Mouse (Mus musculus) naive thymus-derived CD4-positive, alpha-beta T cell, adult 2 months (primary cell): ENCODE results near the gene Lifr.

ENCODE experiments used
- DNase-seq: peaks from one replicate; pipeline ENCODE4 v3.0.0-alpha.2; 2011; ENCODE audit warnings: low read depth

The Lifr gene

DNA sequence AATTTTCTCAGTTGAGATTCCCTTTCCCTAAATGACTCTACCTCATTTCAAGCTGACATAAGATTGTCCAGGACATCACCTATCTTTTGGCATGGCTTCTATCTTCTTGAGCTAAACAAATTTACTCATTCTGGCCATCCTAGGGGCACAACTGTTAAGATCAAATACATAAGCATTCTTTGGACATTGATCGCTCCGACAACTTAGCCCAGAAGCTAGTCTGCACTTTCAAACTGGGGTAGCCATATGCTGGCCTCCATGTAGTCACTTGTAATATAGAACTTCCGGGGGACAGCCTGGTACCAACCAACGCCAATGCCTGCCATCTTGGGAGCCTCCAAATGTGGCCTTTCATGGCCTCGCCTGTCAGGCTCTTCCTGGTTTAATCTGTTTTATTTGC lies 112.6 kb downstream of the Lifr start:
- DNase-seq = no peak

DNA sequence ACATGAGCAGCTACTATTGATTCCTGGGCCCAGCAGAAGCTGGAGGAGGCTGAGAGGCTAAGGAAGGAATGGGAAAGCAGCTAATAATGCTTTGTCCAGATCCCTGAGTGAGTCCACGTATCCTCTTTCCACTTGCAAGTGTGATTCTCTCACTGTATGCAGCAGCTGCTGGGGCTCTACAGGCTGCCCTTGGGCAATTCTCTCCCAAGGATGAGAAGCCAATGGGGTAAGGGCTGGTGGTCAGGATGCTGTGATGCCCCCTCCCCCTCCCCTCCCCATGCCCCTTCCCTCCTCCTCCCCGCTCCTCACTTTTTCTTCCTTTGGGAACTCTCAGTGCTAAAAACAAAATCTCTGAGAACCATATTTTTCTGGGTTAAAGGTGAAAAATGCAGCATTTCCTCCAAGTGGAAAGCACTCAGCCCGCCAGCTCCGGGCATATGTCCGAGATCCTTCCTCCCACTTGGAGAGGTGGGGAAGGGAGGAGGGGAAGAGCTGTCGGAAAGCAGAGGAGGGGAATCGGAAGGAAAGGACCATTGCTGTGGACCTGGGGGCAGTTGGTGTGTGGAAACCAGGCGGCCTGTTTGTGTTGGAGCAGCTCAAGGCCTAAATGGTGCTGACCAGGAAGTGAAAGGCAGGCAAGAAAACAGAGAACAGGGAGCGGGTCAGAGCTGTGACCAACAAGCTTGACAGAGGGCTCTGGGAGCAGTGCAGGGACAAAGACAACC lies 113.4 kb downstream of the Lifr start:
- no peak for DNase-seq

DNA sequence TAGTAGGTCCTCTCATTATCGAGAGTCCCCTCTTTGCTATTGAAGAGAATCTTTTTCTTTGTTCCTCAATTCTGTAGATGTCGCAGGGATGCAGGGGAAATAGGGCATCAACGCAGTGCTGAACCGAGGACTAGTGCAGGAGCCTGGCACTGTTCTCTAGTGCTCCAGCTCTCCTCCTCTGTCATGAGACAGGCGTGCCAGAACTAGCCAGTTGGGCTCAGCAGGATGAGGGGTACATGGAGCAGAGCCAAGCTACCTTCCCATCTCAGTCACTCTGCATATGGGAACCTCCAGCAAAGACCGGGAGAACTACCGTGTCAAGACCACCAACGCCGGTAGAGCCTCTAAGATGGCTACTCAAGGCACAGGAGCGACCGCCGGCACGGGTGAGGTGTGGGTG lies 114.5 kb downstream of the Lifr start:
- no peak for DNase-seq

DNA sequence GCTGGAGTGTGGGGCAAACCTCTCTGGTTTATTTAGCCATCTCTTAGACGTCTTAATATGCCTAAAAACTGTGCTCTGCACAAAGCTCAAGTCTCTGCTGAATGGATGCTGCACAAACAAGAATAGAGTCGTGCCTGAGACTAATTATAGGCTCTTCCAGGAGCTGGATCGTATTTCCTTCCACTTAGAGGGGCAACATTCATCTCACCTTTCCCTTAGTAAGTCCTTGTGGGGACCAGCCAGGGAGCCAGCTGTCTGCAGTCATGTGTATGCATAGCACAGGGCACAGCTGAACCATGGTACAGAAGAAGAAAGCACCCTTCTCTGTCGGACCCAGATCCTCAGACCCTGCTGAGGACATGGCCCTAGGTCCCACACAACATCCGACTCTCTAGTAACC lies 115.7 kb downstream of the Lifr start:
- DNase-seq = no peak

DNA sequence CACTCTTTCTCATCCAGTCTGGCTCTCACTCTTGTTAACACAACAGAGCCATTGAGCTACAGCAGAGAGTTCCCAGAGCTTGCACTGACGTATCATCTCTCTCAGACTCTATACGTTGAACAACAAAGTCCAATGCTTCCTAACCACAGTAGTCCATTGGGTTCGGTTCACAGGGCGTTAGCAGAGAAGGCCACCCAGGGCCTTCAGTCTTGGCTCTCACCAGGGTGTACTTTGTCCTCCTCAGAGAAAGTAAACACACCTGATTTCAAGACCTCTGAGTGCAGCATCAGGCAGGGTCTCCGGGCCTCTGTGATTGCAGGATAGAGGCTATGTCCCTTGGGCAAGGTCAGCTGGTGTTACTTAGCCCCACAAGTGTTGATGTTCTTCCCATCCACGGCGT lies 116.9 kb downstream of the Lifr start:
- no peak for DNase-seq

DNA sequence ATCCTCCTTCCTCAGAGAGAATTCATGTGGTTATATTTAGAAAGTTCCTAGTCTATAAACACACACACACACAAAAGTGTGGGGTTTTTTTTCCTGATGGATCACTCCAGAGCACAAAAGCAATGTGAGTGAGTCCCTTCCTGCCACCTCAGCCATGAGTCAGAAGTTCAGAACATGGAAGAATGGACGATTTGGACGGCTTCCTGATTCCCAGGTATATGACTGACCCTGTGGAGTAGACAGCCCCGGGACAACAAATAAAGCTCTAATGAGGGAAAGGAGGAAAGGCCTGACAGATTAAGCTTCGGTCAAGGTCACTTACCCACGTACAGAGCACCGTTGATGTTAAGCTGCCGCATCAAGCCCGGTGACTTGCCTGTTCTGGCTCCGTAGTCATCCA lies 117.8 kb downstream of the Lifr start:
- DNase-seq = no peak

DNA sequence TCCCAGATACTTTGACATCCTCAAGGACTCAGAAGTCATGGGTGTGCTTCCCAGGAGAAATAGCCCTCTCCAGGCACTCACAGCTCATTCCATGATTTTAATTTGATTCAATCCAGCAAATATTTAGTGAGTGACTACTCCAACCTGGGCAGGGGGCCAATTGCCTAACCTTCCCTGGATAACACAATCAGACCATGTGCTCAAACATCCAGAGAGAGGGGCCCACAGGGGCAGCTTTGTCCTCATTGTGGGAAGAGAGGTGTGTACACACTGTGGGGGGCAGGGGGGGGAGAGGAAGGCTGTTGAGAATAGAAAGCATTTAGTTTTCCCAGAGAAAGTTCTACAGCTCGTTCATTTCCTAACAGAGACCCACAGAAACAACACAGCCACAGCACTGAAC lies 123.3 kb downstream of the Lifr start:
- DNase-seq = no peak

DNA sequence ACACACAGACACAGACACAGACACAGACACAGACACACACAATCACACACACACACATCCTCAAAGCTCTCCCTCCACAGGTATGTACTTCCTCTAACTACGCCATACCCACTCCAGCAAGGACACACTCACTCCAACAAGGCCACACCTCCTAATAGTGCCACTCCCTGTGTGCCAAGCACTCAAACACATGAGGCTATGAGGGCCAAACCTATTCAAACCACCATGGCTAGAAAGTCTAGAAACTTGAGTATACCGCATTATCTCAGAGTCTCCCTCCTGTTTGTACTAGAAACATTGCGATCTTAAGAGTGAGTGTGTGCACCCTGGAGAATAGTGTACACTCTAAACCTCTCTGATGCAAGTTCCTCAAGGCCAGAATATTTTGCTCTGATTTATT lies 125.4 kb downstream of the Lifr start:
- no peak for DNase-seq

DNA sequence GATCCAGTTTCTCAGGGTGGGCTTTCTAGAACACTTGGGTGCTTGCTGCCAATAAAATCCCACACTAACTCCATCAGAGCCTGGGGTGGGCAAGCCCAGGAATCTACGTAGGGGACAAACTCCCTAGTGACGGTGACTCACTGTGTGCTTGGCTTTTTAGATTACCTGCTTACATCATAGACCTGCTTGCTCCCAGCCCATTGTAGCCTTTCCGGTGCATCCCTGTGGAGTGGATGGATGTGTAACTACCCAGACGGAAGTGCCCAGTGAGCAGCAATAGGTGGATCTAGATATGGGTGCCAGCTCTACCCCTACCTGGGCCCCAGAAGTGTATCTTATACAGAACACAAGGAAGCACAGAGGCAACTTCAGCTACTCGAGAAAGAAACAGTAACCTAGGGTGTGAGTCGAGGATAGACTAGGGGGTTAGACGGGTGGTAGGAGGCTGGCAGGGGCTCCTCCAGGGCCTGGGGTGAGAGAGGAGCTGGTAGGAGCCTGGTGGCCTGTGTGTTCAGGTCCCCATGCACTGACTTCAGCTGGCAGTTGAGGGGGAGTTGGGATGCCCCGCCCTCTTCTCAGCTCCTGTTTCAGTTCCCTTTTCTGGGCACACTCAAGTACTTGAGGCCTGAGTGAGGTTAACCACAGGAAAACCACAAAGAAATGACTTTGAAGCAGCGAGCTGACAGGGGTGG lies 126.3 kb downstream of the Lifr start:
- peak; percentile 6 for DNase-seq

DNA sequence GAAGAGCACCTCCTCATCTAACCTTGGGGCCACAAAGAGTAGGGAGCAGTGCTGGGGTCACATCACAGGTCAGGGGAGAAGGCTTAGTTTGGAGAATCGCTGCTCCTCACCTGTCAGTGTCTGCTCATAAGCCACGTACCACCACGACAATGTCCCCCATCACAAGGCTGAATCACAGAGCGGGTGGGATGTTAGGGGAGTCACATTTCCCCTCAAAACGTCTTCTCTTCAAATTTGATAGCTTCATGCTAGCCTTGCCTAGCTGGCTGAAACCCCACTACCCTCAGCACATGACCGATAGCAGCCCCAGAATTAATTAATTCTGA lies 126.8 kb downstream of the Lifr start:
- no peak for DNase-seq

DNA sequence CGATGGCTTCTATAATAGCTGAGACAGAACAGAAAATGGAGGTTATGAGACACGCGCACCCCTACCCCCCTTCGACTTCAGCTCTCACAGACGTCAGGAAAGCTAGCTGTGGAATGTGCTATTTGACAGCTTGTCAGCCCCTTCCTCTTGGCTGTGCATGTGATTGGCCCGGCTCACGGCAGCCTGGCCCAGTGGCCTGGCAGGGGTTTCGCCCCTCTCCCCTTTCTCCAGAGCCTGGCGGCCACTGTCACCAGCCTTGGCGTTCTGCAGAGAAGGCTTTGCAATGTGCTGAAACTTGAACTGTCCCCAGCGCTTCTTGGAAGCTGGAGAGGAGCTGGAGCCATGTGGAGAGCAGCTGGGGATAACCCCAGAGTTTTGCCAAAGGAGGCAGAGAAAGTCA lies 132.4 kb downstream of the Lifr start:
- DNase-seq = no peak

DNA sequence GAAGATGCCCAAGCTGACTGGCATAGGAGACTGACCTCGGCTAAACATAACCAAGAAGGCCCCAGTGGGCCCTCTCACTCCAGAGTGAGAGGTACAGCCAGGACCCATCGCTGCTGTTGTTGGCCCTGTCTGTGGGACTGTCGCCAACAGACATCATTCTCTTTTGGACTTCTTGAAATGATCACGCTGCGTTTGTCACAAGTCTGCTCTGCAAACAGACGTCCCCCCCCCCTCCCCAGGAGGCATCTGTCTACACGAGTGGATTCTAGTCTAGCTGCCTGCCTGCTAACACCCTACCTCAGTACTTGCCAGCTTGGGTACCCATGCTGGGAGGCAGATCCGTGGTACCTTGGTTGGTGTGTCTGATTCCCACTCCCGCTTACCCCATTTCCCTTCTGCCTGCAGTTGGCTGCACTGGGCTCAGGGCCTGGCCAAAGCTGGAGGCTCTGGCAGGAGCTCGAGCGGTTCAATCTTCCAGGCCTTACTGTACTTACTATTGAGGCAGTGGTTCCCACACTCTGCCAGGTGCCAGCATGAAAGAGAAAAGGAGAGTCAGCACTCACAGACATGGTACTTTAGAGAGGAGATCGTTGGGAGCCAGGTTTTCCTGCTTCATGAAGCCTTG lies 133.8 kb downstream of the Lifr start:
- no peak for DNase-seq

DNA sequence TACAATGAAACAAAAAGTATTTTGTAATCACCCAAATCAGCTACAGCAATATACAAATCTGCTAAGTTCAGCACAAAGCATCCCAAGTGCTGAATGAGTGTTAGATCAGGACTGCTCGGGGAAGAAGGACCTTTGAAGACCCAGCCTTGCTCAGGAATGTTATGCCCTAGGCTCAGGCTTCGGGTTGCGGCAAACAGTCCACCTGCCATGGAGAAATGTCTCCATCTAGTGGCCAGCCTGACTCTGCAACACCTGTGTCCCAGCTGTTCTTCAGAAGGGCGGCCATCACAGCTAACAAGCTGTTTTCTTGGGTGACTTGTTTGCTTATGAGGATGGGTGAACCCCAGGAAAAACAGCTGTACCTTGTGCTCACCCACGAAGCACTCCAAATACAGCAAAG lies 135.8 kb downstream of the Lifr start:
- peak; percentile 49 for DNase-seq

DNA sequence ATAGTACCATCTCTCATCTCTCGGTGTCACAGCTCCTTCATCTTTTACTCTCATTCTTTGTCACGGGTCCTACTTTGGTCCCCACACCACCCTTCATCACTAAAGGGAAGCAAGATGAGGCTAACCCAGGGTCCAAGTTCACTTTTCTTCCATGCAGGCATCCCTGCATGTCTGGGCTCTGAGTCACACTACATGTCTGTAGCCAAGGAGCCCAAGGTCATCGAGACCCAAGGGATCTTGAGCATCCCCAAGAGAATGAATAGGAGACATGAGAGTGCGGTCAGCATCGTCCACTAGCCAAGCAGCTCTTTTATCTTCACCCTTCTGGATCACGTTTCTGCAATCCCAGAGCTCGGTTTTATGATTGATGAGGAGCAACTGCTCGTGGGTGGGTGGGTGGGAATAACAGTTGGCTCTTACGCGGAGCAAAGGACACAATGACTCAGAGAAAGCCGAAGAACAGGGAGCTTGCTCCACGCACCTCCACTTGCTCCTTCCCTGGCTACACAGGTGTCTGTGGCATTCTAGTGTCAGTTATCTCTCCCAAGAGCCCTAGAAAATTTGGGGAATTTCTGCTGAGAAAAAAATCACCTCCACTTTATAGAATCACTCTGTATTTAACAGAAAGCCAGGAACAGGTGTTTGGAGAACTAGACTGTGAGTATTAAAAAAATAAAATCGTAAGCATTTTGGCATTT lies 143.1 kb downstream of the Lifr start:
- DNase-seq = no peak

DNA sequence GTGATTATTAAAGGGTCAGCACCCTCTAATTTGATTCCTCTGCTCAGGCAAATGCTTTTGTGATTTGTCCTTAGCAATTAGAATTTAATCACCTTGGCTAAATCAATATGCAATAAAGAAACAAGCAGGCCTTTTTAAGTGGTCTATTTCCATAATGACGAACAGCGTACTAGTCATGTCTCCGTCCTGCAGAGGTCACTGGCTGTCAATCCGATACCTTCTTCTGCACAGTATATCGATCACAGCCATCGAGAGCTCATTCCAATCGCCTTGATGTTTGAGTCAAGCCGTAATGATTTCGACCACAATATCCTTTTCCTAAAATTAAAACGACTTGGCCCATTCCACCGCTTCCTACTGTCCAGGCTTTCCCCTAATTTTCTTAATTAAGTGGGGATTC lies 149.5 kb downstream of the Lifr start:
- DNase-seq = no peak

DNA sequence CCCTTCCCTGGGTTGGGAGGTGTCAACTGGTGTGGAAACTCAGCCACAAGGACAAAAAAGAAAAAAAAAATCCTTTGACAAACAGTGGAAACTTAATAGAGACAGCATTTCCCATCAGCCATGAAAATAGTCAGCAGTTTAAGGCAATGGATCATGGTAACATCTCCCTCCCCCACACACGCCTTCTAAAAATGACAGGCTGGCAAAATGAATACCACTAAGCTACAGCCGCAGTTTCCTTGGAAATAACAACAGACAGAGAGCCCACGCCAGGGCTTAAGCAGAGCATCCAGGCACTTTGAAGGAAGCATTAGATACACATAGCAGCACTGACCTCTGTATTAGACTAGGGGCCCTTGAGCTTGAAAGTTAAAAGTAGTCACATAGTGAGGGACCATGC lies 150.5 kb downstream of the Lifr start:
- no peak for DNase-seq

DNA sequence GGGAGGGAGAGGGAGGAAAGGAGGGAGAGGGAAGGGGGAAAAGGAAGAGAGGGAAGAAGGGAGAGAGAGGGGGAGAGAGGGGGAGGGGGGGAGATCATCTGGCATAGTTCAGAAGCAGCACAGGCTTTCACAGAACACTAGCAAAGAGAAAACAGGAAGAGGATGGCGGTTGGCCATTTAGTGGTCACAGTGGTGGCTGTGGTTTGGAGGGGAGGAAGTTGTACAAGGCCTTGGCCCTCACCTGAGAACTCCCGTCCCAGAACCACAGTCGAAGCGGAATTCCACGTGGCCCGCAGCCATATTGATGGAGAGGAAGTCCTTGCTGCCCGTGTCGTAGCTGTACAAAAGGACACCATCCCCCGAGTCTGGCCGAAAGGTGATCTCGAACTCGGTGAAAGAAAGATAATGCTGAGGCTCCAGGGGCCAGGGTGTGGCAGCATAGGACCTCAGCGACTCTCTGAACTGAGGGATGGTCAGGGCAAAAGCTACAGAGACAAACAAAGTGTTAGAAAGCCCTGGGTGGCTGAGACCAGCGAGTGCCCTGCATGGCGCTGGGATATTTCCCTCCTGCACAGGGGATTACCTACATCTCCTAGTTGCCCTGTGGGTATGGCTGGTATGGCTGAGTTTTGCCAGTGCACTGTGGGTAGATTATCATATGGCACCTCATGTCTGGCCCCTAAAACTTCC lies 151.9 kb downstream of the Lifr start:
- no peak for DNase-seq
